Mouse (Mus musculus): ENCODE results near the gene Rhox8.
"Not testable (repeated sequence)": the region's sequence is repeated elsewhere in the genome, so short reads cannot be mapped to it uniquely, and the experiment has no call there.

The Rhox8 gene

GRCm38 (mm10) chrX:37878844-37879243 is at the start of gene Rhox8:
Gene Rhox8 (minus strand): TSS chrX:37878944.
- DNase-seq (ENCODE audit: low read depth, low spot score), result no peak

- peak; percentile 55 for DNase-seq (ENCODE audit: low read depth, low spot score)
Observed at GRCm38 (mm10) chrX:37916311-37916710, 37.6 kb upstream of the Rhox8 start.

DNA sequence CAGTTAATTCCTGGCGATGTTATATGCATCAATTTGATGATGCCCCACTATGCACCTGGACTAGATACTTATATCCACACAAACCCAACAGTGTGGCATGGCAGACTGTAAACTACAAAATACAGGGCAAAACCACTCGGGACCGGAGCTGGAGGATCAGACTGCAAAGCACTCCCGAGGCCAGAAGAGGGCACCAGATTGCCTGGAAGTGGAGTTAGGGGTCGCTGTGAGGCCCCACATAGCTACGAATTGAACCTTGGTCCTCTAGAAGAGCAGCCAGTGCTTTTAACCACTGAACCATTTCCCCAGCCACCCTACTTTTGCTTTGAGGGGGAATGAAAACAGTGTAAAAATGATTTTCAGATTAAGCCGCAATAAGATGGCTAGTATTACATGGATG is 29.8 kb upstream of the Rhox8 start:
- DNase-seq (ENCODE audit: low read depth, low spot score), result peak; percentile 59

- DNase-seq (ENCODE audit: low read depth, low spot score), result no peak
Observed at GRCm38 (mm10) chrX:37903727-37904126, 25.0 kb upstream of the Rhox8 start.

DNA sequence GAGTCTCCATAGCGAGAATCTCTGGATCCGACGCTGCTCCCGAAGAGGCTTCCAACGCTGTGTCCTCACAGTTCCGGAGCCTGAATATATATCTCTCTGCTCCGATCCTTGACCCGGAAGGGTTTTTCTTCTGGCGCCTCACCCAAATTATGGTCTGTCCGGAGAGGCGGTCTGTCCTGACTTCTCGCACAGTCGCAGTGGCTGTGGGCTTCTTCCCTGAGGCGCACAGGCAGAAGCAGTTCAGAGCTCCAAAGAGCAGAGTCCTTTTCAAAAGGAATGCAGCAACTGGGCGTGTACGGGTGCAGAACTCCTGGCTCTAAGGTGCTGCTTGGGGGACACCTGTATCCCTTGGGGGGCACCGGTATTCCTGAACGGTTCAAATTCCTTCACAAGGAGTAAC is 22.9 kb upstream of the Rhox8 start, which contains the start of gene Rhox9:
TSS of gene Rhox9 (minus strand) at position 101 of the 400 bp plus-strand sequence.
- DNase-seq (ENCODE audit: low read depth, low spot score), result not testable (repeated sequence)

DNA sequence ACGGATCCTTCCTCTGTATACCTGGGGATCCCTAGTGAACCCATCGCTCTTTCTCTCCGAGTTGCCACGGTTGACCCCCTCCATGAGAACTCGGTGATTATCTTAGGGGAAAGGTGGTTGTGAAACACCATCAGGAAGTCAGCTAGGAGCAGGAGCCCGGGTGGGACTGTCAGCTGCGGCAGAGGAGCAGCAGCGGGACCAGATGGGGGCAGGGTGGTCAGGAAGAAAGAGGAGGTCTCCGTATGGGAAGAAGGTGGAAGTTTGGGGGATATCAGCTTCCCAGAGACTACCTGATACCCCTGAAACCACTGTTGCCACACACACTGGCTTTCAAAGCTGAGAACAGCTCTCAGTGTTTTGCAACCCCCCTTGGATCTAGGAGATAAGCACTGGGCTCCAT is 18.4 kb upstream of the Rhox8 start, which contains the start of gene Rhox7b:
TSS of gene Rhox7b (minus strand) at position 101 of the 400 bp plus-strand sequence.
- not testable (repeated sequence) for DNase-seq (ENCODE audit: low read depth, low spot score)

DNA sequence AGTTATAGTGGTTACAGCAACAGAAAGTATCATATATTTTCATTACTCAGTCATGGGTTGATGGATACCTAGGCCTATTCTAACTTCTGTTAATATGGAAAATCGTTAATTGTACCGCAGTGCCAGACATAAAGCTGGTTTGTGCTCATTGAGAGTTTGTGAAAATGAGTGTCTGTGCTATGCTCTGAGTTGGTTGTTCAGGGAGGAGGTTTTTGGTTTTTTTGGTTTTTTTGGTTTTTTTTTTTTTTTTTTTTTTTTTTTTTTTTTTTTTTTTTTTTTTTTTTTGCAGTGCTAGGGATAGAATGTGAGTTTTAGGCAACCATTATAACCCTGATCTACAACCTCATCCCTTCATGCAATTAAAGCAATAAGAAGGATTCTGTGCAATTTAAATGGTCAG is 7.1 kb downstream of the Rhox8 start:
- no peak for DNase-seq (ENCODE audit: low read depth, low spot score)

DNA sequence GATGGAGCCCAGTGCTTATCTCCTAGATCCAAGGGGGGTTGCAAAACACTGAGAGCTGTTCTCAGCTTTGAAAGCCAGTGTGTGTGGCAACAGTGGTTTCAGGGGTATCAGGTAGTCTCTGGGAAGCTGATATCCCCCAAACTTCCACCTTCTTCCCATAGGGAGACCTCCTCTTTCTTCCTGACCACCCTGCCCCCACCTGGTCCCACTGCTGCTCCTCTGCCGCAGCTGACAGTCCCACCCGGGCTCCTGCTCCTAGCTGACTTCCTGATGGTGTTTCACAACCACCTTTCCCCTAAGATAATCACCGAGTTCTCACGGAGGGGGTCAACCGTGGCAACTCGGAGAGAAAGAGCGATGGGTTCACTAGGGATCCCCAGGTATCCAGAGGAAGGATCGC is 47.4 kb downstream of the Rhox8 start, which contains the start of gene Rhox7a:
TSS of gene Rhox7a (plus strand) at position 301 of the 400 bp plus-strand sequence.
- DNase-seq (ENCODE audit: low read depth, low spot score), result not testable (repeated sequence)

DNA sequence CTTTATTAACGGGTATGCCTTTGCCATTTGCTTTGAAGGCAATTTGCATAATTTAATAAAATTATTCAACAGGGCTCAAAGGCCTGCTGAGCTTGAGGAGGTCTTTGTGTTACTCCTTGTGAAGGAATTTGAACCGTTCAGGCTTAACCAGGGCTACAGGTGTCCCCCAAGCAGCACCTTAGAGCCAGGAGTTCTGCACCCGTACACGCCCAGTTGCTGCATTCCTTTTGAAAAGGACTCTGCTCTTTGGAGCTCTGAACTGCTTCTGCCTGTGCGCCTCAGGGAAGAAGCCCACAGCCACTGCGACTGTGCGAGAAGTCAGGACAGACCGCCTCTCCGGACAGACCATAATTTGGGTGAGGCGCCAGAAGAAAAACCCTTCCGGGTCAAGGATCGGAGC is 52.1 kb downstream of the Rhox8 start, which contains the start of gene Rhox6:
TSS of gene Rhox6 (plus strand) at position 301 of the 400 bp plus-strand sequence.
- not testable (repeated sequence) for DNase-seq (ENCODE audit: low read depth, low spot score)

All from ZHBTc4 (cell line).